Mouse (Mus musculus): ENCODE results near the gene Bace2.

The Bace2 gene

GRCm38 (mm10) chr16:97402213-97402785 is 45.8 kb downstream of the Bace2 start:
- no peak for DNase-seq

DNA sequence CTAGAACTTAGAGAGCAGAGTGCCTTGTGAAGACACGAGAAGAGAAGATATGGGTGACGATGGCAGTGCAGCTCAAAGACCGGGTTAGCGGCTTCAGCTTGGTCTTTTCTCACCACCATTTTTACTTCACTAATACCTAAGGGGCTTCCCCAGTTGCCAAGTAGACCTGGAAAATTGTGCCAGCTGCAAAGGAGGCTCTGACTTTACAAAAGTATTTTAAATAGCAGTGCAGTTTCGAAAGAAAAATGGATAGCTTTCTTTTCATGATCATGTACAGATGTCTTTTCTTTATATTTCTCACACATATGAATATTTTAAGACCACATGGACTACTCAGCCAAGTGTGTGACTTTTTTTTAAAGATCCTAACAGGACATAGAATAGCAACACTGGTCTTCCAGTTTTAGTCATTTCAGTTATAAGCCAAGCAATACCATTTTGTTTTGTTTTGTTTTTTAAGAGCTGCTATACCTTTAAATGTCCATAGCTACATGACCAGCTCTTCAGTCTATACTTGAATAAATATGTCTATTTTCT is 49.0 kb downstream of the Bace2 start:
- no peak for DNase-seq

- DNase-seq = peak; percentile 46
Measured at GRCm38 (mm10) chr16:97417896-97418542, 61.5 kb downstream of the Bace2 start.

- no peak for DNase-seq
Measured at GRCm38 (mm10) chr16:97418749-97419453, 62.4 kb downstream of the Bace2 start.

- DNase-seq = no peak
Measured at GRCm38 (mm10) chr16:97421671-97422070, 65.1 kb downstream of the Bace2 start.

- no peak for DNase-seq
Measured at GRCm38 (mm10) chr16:97423627-97424026, 67.1 kb downstream of the Bace2 start.

GRCm38 (mm10) chr16:97428026-97428425 is 71.5 kb downstream of the Bace2 start:
- no peak for DNase-seq

- no peak for DNase-seq
Measured at GRCm38 (mm10) chr16:97430091-97430490, 73.5 kb downstream of the Bace2 start.

DNA sequence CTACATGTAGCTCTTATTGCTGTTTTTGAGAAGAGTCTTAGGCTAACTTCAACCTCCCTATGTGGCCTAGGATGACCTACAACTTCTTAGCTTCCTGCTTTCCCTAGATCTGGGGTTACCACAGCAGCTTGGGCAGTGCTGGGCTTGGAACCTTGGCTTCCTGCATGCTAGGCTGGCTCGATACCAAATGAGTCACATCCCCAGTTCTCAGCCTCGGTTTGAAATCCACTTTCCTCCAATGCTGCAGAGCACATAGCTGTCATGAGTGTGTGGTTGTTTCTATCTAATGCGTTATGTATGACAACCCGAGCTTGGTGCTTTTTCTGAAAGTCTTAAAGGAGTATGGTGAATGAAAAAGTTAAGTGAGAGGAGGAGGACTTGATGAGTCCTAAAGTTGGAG is 74.8 kb downstream of the Bace2 start:
- DNase-seq = no peak

DNA sequence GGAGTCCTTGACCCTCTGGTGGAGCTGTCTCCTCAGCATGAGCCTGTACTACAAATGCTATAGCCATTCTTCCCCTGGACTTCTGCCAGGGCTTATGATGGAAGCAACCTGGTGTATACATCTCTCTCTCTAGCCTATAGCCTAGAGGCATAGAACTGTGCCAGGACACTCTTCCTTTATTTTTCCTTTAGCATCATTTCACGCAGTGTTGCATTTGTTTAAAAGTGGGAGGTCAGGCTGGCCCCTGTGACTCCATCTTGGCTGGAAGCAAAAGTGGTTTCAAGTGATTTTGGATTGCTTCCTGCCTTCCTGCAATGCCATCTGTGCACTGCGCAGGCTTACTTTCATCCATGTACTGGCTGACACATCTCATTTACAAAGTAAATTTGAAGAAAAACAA is 77.7 kb downstream of the Bace2 start:
- no peak for DNase-seq

- no peak for DNase-seq
Measured at GRCm38 (mm10) chr16:97437448-97438056, 81.0 kb downstream of the Bace2 start.

DNA sequence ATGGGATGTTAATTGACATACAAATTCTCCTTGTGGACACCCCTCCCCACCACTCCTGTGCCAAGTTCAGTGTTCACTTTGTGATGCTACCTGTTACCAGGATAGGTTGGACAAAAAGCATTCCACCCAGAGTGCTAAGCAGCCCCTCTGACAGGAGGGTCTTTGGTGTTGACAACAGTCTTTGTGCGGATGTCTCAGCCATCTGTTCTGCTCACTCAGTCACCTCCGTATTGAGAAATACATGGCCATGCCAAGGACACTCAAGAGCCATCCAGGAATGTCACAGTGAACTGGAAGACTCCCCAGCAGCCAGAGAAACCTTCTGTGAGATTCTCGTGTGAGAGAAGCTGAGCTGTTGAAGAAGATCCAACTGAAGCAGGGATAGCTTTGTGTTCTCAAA is 81.6 kb downstream of the Bace2 start:
- no peak for DNase-seq

- DNase-seq = no peak
Measured at GRCm38 (mm10) chr16:97441967-97442366, 85.4 kb downstream of the Bace2 start.

DNA sequence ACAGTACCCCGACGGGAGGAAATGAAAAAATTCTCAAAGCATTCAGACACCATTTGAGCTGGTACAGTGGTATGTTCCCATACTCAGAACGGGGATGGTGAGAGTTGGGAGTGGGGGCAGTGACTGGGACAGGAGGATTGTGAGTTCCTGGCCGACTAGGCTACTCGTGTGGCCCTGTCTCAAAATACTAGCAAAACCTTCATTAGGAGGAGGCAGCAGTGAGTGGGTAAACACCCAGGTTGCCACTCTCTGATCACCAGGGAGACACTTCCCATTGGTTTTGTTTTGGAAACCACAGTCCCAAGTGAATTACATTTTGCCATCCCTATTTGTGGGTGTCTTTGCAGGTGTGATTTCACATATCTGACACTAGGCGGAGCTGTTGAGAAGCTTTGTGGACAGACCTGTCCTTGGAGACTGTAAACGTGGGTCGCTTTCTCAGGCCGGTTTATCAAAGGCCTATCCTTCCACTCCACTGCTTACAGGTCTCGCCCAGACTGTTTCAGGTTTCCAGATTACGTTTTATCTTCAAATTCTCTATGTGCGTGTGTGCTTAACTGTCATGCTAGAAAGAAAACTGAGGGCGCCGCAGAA is 87.2 kb downstream of the Bace2 start:
- DNase-seq = peak; percentile 41

- DNase-seq = no peak
Measured at GRCm38 (mm10) chr16:97447386-97447785, 90.8 kb downstream of the Bace2 start.

DNA sequence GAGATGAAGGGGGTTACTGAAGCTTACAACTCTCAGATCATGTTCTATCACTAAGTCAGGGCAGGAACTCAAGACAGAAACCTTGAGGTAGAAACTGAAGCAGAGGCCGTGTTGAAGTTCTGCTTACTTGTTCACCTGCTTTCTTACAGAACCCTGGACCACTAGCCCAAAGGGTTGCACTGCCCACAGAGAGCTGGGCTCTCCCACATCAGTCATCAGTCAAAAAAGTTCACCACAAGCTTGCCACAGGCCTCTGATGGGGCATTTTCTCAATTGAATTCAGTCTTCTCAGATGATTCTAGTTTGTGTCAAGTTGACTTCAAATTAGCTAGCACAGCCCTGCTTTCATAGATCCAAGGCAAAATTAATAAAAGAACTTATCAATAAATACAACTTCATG is 103.3 kb downstream of the Bace2 start:
- DNase-seq = no peak

GRCm38 (mm10) chr16:97461271-97461670 is 104.7 kb downstream of the Bace2 start:
- no peak for DNase-seq

DNA sequence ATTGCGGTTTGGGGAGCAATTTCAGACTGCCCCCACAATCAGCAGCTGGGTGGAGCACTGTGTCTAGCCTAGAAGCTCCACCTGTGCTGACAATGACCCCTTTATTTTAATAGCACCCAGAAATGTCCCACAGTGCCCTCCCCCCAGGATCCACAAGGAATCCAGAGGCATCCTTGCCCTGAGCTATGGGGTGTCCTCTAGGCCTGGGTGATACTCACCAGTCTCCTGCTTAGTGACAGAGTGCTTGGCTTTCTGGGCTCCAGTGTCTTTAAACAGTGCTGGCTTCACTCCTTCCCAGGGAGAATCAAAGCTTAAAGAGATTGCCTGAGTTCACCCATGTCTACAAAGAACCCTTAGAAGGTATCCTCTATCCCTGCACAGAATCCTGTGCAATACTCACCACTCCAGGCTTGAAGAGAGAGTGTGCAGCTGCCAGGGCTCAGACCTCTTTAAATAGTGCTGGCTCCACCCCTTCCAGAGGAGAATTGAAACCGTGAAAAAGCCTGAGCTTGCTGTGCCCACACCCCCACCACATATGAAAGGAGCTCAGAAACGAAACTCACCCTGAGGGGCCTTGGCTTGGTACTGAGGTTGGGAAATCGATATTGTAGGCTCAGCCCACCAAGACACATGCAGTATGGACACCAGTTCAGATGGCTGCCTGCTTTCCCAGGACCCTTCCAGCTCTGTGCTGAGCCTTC is 106.1 kb downstream of the Bace2 start, which contains the start of gene Mx1:
Gene Mx1 (minus strand): TSS at position 427 of the 701 bp plus-strand sequence.
- DNase-seq = no peak

DNA sequence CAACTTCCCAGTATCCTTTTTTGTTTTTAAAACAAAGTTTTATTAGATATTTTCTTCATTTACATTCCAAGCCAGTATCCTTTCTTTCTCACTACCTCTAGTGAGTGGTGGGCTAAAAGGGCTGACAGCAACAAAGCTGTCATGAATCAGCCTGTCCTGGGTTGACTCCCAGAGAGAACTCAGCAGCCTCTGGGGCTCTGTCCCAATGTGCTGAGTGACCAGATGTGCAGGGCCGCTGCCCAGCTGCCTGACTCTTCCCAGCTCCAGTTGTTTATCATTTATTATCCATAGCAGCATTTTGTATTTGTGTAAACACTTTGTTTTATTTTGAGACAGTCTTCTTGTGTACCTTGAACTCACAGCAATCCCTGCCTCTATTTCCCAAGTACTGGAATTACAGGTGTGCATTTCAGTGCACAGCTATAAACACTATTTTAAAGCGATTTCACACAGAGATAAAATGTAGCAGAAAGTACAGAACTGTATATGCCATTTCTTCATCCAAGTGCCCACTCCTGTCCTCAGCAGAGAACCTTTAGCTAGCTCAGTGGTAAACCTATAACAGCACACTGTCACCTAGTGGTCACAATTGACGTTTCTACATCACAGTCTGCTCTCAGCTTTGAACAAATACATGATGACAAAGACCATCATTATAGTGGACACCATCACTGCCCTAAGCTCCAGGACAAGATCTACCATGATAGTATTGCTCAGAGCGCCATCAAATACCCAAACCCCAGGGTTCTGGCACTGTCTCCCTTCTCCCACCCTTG is 109.8 kb downstream of the Bace2 start:
- no peak for DNase-seq

DNA sequence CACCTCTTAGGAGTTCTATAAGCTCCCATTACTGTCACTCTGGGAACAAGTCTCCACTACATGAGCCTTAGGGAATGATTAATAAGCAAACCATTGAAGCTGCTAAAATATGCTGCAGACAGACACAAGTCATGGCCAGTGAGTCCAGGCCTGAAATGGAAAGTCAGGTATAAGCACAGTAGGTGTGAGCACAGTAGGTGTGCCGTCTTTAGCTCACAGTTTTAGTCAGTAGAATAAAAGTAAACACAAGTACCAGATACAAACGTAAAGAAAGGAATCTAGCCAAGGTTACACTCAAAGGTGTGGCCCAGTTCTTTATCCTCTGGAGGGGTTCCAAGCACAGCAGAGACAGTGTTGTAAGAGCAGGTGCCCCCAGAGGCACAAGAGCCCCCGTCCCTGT is 110.9 kb downstream of the Bace2 start:
- no peak for DNase-seq

DNA sequence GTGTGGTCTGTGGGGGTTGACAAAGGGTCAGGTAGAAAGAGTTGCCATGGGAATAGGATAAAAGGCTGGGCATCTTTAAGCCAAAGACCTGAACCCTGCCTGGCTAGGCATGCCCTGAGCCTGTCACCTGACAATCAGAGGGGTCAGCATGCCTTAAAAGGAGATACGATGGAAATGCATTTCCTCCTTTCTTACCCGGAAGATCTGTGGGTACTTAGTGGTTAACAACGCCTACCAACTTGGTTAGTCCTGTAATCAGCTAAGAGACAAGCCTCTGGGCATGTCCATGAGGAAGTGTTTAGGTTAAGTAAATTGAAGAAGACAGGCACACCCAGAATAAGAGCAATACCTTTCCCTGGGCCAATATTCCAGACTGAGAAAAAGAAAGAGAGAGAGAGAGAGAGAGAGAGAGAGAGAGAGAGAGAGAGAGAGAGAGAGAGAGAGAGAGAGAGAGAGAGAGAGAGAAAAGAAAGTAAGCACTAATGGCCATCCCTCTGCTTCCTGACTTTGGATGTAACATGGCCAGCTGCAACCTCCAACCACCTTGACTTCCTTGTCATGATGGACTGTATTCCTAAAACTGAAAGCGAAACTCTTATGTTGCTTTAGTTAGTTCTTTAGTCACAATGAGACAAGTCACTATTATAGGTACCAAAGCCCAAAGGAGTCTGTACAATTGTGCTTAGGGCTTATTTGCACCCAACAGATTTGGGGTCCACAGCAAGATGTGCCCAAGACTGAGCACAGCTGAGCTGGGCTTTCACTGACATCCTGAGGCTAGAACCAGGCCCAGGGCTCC is 111.7 kb downstream of the Bace2 start:
- DNase-seq = no peak
